Mouse (Mus musculus): Measurements from ENCODE around the gene Xaf1.

Gene Xaf1

GRCm38 (mm10) chr11:72361385-72362346 lies 60.2 kb downstream of the Xaf1 start:
- DNase-seq (ENCODE audit: low read depth, low spot score), result peak; percentile 82

- DNase-seq (ENCODE audit: low read depth, low spot score), result no peak
Observed at GRCm38 (mm10) chr11:72362347-72362741, 60.9 kb downstream of the Xaf1 start, which contains the start of gene Tekt1. Gene Tekt1 (minus strand): TSS chr11:72362442.
